Mouse (Mus musculus): ENCODE data around the gene Bsn.
A peak's percentile ranks its signal among the peaks of the same experiment; 100 is the strongest.

Gene Bsn

GRCm38 (mm10) chr9:108052885-108053664, 137.1 kb downstream of the Bsn start, which contains the start of gene Amigo3:
Amigo3 (plus strand) TSS chr9:108053159.
- DNase-seq, result peak; percentile 96

- no peak for DNase-seq
Observed at GRCm38 (mm10) chr9:108052411-108052810, 137.8 kb downstream of the Bsn start.

- no peak for DNase-seq
Observed at GRCm38 (mm10) chr9:108051931-108052220, 138.3 kb downstream of the Bsn start.

GRCm38 (mm10) chr9:108051184-108051930, 138.8 kb downstream of the Bsn start:
- DNase-seq, result no peak

- DNase-seq, result no peak
Observed at GRCm38 (mm10) chr9:108049561-108050251, 140.5 kb downstream of the Bsn start.

GRCm38 (mm10) chr9:108049016-108049455, 141.1 kb downstream of the Bsn start, which contains the start of gene Gmppb:
Gmppb (plus strand) TSS chr9:108049242.
- peak; percentile 97 to 98 for DNase-seq

- DNase-seq, result no peak
Observed at GRCm38 (mm10) chr9:108048566-108048955, 141.6 kb downstream of the Bsn start.

- no peak for DNase-seq
Observed at GRCm38 (mm10) chr9:108047601-108048565, 142.3 kb downstream of the Bsn start.

- no peak for DNase-seq
Observed at GRCm38 (mm10) chr9:108046582-108046981, 143.6 kb downstream of the Bsn start.
